Mouse (Mus musculus) ES-Bruce4 (cell line): ENCODE measurements around the gene Sez6. TPM values are rescaled to one million over a fixed set of nuclear protein-coding genes. Genes with fewer than 3 reads are reported as not detected.
A peak's percentile ranks its signal among the peaks of the same experiment; 100 is the strongest.

Experiments
- H3K27ac ChIP-seq: 2 replicates; pipeline ENCODE4 v1.5.1; 2012; ENCODE audit warnings: low read length, inconsistent platforms; ENCODE audit not compliant: insufficient read depth
- H3K27me3 ChIP-seq: 2 replicates; pipeline ENCODE4 v1.6.1; 2012; ENCODE audit warnings: mild to moderate bottlenecking, low read length, inconsistent platforms; ENCODE audit not compliant: control insufficient read depth, poor library complexity, insufficient read depth, severe bottlenecking
- H3K36me3 ChIP-seq: 2 replicates; pipeline ENCODE4 v1.6.1; 2012; ENCODE audit warnings: inconsistent platforms, mild to moderate bottlenecking, low read length, moderate library complexity; ENCODE audit not compliant: control insufficient read depth, poor library complexity, insufficient read depth, severe bottlenecking
- H3K4me1 ChIP-seq: one replicate; pipeline ENCODE4 v1.8.1; 2011; ENCODE audit warnings: low read length; ENCODE audit not compliant: control insufficient read depth, insufficient read depth
- H3K4me3 ChIP-seq: 2 replicates; pipeline ENCODE4 v1.5.1; 2011; ENCODE audit warnings: low read depth, mild to moderate bottlenecking, low read length
- H3K9ac ChIP-seq: 2 replicates; pipeline ENCODE4 v1.6.1; 2012; ENCODE audit warnings: low read depth, mild to moderate bottlenecking, inconsistent platforms; ENCODE audit not compliant: poor library complexity, severe bottlenecking
- H3K9me3 ChIP-seq: replicated peaks from 2 replicates; pipeline ENCODE4 v1.6.1; 2012; ENCODE audit warnings: mild to moderate bottlenecking, low read length, inconsistent platforms; ENCODE audit not compliant: control insufficient read depth, poor library complexity, insufficient read depth, severe bottlenecking
- CTCF ChIP-seq: IDR thresholded peaks from one replicate; pipeline ENCODE4 v1.8.1; 2011; ENCODE audit warnings: low read depth, low read length
- EP300 ChIP-seq: IDR thresholded peaks from 2 replicates; pipeline ENCODE4 v1.6.1; 2011; ENCODE audit warnings: low read depth, low read length; ENCODE audit not compliant: insufficient read depth
- POLR2A ChIP-seq: IDR thresholded peaks from one replicate; pipeline ENCODE4 v1.8.1; 2011; ENCODE audit warnings: low read length; ENCODE audit not compliant: insufficient read depth
- polyA plus RNA-seq: library from polyadenylated mRNA; stranded (reverse); fragments of >200 nt; gene quantifications from 2 replicates; pipeline ENCODE4 v1.2.4, GENCODE M21; 2011; ENCODE audit warnings: low read depth; ENCODE audit not compliant: missing spikeins, insufficient read depth, insufficient read length

Gene Sez6
- polyA plus RNA-seq, 1 experiment, result 0.57 TPM

DNA sequence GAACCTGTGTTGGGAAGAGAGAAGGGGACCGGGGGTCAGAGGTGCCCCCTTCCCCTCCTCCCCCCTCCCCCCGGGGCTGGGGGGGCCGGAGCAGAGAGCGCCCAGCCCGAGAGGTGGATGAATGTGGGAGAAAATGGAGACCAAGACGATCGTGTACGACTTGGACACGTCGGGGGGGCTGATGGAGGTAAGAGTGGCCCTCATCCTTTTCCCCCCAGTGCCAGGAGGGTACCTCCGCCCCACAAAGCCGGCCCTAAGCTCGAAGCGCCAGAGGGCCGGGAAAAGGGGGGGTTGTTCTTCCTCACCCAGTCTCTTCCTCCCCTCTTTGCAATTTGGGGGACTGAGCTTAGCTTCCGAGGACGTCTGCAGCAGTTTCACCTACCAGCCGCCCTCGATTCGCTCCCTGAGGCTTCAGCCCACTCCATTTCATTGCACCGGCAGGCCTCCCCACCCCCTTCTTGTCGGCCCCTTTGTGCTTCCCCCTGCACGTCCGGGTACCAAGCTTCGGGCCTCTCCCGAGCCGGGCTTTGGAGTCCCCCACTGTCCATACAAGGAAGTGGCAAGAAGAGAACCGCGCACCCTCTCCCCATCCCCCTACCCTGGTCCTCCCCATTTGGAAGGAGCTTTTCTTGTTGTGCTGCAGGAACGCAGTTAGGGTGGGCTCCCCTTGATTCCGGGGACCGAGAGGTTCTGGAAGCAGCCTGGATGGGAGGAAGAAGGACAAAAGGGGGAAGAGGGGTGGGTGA lies 52.8 kb downstream of the Sez6 start:
- Histone ChIP-seq H3K27ac (peak overlapping the region; percentile 51; the same call in 1 of the 2 replicates), H3K9me3 (no peaks in the 10 kb centered on the region), H3K4me3 (peak overlapping the region; percentile 93), H3K4me1 (no peaks in the 10 kb centered on the region), H3K36me3 (peaks cover 12% of the 10 kb centered on the region), H3K27me3 (no peaks in the 10 kb centered on the region), H3K9ac (peak overlapping the region; percentile 100)
- no peak for TF ChIP-seq POLR2A
- TF ChIP-seq EP300, result no peak
- TF ChIP-seq CTCF, result no peak

DNA sequence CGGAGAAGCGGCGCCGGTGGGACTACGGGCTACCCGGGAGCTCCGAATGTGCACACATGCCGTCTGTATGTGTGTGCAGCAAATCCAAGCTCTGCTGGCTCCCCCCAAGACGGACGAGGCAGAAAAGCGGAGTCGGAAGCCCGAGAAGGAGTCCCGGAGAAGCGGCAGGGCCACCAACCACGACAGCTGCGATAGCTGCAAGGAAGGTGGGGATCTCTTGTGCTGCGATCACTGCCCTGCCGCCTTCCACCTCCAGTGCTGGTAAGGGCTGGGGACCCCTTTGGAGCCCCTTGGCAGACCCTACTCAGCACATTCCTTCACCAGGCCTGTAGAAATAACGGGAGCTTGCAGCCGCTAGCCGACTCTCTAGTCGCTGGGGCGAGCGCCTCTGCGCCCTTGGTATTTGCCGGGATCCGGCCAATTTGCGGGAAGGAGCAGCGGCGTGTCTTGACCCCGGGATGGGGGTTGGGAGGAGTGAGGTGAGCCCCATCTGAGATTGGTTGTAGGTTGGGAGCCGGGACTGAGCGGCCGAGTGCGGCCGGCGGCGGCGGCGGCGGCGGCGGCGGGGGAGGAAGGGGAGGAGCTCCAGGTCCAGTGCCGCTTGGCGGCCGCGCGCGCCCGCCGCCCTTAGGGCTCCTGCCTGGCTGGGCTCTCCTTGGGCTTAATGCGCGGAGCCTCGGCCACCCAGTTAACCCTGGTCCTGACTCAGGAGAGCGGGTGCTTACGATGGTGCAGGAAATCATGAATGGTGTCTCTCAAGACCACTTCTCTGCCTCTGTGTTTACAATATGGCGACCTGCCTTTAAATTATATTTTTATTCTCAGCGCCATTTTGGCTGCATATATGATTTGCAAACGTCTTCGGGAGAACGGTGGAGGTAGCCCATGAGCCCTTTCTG lies 53.6 kb downstream of the Sez6 start:
- Histone ChIP-seq H3K27ac (peak overlapping the region; percentile 95), H3K9me3 (no peaks in the 10 kb centered on the region), H3K4me1 (no peaks in the 10 kb centered on the region), H3K9ac (peak overlapping the region; percentile 100), H3K27me3 (no peaks in the 10 kb centered on the region), H3K36me3 (peaks cover 20% of the 10 kb centered on the region), H3K4me3 (peak overlapping the region; percentile 93)
- TF ChIP-seq CTCF (no peak), EP300 (no peak), POLR2A (no peak)

DNA sequence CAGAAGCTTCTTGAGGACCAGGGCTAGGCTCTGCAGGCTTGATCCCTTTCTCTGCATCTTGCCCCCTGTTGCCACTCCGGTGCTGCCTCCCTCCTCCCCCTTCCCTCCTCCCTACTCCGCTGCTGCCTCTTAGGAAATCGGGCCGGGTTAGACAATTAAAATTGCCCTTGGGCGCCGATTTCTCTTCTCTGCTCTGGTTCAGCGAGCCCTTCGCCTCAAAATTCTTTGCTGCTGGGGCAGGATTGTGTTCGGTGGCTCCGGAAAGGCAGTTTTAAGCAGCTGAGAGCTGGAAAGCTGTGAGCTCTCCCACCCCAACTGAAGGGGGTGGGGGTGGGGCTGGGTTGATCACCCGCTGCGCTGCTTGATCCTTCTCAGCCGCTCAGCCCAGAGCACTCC lies 54.2 kb downstream of the Sez6 start:
- Histone ChIP-seq H3K4me1 (no peaks in the 10 kb centered on the region), H3K27me3 (no peaks in the 10 kb centered on the region), H3K9me3 (no peaks in the 10 kb centered on the region), H3K4me3 (peak overlapping the region; percentile 93), H3K27ac (peak overlapping the region; percentile 95), H3K9ac (peak overlapping the region; percentile 100), H3K36me3 (peaks cover 26% of the 10 kb centered on the region)
- TF ChIP-seq EP300 (0 out of 2 replicates have a peak, but pooled peaks have one; percentile 23), POLR2A (no peak), CTCF (no peak)

DNA sequence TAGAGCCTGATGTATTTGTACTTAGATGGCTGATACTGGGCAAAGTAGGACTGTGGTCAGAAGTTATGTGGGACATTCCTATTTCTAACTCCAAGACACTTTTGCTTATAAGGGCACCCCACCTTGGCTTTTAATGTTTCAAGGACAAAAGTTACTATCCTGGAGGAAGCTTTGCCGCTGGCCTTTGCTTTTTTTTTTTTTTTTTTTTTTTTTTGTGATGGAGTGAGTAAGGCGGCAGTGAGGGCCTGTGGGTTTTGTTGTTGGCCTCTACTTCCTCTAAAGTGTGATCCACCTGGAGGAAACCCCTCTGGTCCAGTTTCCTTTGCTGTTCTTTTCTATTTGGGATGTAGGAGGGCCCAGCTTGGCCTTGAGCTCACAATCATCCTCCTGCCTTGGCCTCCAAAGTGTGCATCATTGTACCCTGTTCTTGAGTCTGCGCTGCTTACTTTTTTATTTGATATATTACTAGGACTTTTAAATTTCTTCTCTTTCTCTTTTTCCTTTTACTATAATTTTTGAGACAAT lies 55.0 kb downstream of the Sez6 start:
- no peaks in the 10 kb centered on the region for H3K27me3 ChIP-seq
- peak overlapping the region; percentile 95 for H3K27ac ChIP-seq
- no peak for TF ChIP-seq CTCF
- TF ChIP-seq POLR2A, result no peak
- no peak for TF ChIP-seq EP300
- H3K4me1 ChIP-seq, result no peaks in the 10 kb centered on the region
- H3K9ac ChIP-seq, result peak overlapping the region; percentile 100
- no peaks in the 10 kb centered on the region for H3K9me3 ChIP-seq
- peaks cover 28% of the 10 kb centered on the region for H3K36me3 ChIP-seq
- no peak overlapping the region for H3K4me3 ChIP-seq

DNA sequence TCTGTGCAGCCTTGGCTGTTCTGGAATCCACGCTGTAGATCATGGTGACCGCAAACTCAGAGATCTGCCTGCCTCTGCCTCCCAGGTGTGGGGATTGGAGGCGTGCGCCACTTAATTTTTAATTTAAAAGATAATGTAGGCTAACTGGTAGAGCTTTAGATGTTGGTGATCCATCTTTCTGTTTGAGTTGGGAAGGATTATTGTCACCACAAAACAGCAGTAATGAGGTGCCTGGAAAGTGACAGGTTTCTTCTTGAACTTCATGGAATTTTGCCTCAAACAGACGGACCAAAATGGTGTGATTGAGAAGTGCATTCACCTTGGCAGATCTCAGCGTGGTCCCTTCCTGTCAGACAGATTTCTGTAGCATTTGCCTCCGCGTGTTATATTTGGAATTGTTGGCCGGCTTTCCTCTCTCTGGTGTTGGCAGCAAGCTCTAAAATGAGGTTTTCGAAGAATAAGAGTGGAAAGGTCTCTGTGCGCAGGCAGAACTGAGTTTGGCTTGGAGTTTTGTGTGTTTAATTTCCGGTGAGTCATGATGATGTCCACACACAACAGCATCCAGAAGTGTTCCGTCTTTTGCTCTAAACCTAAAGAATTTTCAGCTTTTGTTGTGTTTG lies 58.6 kb downstream of the Sez6 start:
- Histone ChIP-seq H3K27me3 (no peaks in the 10 kb centered on the region), H3K4me3 (no peak overlapping the region), H3K27ac (no peak overlapping the region), H3K4me1 (no peaks in the 10 kb centered on the region), H3K9me3 (no peaks in the 10 kb centered on the region), H3K9ac (no peak overlapping the region), H3K36me3 (peaks cover 44% of the 10 kb centered on the region)
- TF ChIP-seq CTCF (no peak), EP300 (no peak), POLR2A (no peak)
